Mouse (Mus musculus) bone marrow, adult 2 months (tissue): ENCODE results near the gene Tbl1xr1.

Source experiments
- CTCF ChIP-seq: fragments of 200-500 bp; IDR thresholded peaks from 2 replicates; pipeline ENCODE4 v1.5.1; 2011; ENCODE audit warnings: low read length, control low read depth; ENCODE audit not compliant: control insufficient read depth, insufficient read depth
- POLR2A ChIP-seq: fragments of 200-500 bp; IDR thresholded peaks from 2 replicates; pipeline ENCODE4 v1.6.1; 2011; ENCODE audit warnings: low read depth, mild to moderate bottlenecking, control low read depth, low read length, borderline replicate concordance; ENCODE audit not compliant: control insufficient read depth

- TF ChIP-seq POLR2A (no peak), CTCF (no peak)
Observed at GRCm38 (mm10) chr3:22238106-22238900, 161.9 kb downstream of the Tbl1xr1 start.
